Mouse (Mus musculus): ENCODE results near the gene Wipf1.
"Not testable (repeated sequence)": the region's sequence is repeated elsewhere in the genome, so short reads cannot be mapped to it uniquely, and the experiment has no call there.

The Wipf1 gene

DNA sequence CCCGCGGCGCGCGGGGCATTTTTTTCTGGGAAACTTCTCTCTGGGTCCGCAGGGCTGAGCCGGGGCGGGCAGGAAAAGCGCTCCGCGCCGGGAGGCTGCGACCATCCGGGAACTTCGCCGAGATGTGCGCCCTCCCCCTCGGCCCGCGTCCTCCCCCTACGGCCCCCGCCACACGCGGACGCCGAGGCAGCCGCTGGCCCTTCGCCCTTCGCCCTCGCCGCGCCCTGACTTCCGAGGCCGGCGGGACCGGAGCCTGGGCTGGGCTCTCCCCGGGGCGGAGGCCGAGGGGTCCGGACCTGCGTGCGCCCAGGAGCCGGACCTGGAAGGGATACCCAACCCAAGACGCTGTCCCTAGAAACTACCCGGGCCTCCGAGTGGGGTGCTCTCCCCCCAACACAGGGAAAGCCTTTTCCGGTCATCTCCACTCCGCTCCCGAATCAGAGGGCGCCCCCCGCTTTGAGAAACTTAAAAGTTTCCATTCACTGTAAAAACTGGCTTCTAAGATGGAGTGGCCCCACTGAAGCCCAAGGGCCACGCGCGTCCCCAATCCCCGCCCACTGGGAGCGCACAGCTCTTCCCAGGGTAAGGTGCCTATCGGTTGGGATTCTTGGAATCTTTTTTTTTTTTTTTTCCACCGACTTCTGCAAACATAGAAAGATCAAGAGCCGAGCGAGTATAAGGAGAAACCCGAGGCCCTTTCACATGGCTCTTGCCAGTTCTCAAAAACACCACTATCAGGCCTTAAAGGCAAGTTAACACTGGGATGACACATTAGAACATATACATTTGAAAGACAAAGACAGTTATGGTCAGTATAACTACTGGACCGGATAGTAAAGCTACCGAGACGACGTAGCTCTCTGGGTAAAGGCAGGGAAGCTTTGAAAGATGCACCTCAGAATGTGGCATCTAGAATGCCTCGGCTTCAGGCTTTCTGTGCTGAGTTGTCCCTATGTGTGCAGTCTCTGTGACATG is at the start of gene Wipf1:
Gene Wipf1, minus strand, starts transcription at position 379 of the 975 bp plus-strand sequence.
- peak; percentile 38 to 53 for DNase-seq

- DNase-seq: no peak
These were observed 49.6 kb upstream of the Wipf1 start for GRCm38 (mm10) chr2:73579168-73579567.

DNA sequence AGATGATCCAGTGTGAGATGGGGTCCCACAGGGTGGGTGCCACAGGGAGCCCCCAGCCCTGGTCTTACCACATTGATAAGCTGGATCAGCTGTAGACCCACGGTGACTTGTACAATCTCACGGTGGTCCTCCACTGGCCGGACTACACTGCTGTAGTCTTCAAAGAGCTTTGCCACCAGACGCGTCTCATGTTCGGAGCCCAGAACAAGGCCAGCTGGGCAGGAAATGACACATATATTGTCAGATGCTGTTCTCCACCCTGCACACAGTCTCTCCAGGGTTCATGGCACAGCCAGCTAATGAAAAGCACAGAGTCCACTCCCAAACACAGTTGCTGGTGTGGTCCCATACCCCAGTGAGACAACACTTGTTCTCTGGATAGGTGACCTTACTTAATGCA is 44.9 kb upstream of the Wipf1 start:
- no peak for DNase-seq

GRCm38 (mm10) chr2:73573556-73573955 is 44.0 kb upstream of the Wipf1 start:
- DNase-seq: no peak

GRCm38 (mm10) chr2:73572539-73573372 is 43.2 kb upstream of the Wipf1 start:
- DNase-seq: peak in 1 of 2 experiments; percentile 47

- DNase-seq: no peak
These were observed 42.4 kb upstream of the Wipf1 start for GRCm38 (mm10) chr2:73571901-73572300.

DNA sequence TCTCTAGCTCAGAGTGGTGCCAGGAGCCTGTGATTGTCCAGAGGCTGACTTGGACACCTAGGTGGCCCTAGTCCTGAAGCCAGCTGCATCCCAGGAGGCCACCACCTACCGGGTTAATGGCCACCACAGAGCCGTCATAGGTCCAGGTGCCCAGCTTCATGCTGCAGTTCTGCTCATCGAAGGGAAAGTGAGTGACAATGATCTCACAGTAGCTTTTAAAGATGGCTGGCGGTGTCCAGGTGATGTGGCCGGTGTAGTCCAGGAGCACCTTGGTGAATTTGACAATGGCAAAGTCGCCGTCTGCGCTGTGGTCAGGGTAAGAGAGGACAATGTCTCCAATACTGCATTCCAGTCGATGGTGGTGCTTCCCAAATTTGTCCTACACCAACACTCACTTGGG is 41.8 kb upstream of the Wipf1 start:
- no peak for DNase-seq

DNA sequence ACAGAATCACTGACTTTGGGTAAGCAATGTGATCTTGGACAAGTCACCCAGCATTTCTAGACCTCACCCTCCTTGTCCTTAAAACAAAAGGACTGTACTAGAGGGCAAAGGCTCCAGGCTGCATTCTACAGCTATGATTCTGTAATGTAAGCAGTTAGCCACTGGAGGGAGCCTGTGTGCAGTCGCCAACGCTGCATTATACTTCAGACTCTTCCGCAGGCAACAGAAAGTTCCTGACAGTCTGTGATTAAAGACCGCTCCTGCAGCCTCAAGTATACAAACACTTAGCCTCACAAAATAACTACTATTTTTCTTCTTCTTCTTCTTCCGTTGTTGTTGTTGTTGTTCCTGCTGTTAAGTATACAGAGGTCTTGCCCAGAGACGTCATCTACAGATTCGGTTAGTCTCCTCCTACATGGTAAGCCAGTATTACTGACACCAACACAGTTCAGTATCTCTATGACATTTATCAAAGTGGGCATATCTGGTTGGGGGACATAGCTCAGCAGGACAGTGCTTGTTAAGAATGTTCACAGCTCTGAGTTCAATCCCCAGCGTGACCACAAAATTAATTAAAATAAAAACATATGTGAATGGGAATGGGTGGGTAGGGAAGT is 37.6 kb upstream of the Wipf1 start:
- DNase-seq: peak in 1 of 2 experiments; percentile 54

DNA sequence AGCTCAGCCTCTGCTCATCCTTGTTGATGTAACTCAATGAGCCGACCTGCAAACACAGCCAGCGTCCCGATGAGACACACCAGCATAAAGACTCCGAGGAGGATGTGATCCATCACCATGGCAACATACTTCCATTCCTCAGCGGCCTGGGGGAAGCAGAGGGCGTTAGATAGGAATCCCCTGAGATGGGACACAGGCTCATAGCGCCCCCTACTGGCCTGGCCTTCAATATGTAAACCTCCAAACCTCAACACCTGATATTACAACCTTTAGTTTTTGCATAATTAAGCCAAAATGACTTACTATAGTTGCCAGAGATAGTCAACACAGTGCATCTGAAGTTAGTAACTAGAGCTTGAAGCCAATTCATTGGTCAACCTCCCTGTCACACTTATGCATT is 36.6 kb upstream of the Wipf1 start:
- DNase-seq: peak in 1 of 2 experiments; percentile 42

GRCm38 (mm10) chr2:73563690-73564089 is 34.2 kb upstream of the Wipf1 start:
- no peak for DNase-seq

DNA sequence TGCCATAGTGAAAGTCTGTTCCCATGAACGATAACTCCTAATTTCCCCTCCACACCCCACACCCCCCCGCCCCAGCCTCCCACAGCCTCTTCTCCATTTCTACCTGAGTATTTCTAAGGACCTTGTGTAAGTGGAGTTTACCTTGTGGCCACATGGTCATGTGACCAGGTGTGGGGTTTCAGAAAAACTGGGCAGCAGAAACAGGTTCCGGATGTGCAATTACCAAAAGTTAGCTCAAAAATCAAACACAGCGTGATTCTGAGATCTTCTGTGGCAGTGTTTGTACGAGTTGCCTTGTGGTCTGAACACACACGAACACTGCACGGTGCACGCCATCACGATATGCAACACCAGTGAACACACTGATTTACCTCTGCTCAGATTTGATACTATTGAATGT is 33.1 kb upstream of the Wipf1 start:
- DNase-seq: no peak

DNA sequence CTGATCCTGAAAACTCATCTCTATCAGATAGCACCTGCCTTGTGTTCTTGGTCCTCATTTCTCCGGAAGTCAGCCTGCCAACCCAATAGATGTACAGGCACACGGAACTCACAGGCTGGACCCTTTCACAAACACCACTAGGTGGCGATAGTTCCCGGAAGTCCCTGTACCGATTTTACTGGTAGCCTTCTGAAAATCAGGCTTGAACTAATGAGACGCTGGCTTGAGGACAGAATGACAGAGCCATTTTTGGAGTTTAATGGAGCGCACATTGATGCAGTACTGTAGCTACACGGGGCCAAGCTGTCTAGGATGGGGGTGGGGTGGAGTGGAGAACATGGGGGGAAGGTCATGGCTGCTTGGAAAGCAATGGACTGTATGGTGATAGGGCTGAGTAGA is 32.1 kb upstream of the Wipf1 start:
- peak in 1 of 2 experiments; percentile 34 for DNase-seq

- no peak for DNase-seq
These were observed 31.5 kb upstream of the Wipf1 start for GRCm38 (mm10) chr2:73560899-73561664.

DNA sequence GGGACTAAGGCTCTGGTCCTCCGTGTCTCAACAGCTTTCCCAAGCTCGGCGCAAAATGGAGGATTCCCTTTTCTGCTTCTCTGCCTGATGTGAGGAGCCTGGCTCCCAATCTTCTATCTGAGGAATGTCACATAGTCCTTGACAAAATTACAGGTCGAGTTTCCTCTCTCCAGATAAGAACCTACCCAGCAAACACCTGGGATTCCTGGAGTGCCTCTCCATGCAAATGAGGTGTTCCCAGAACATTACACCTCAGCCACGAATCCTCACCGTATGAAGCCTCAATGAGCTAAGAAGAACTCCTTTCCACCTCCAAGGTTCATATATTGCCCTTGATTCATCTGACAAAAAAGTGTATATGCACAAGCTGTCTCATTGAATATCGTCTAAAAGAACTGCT is 30.9 kb upstream of the Wipf1 start:
- no peak for DNase-seq

DNA sequence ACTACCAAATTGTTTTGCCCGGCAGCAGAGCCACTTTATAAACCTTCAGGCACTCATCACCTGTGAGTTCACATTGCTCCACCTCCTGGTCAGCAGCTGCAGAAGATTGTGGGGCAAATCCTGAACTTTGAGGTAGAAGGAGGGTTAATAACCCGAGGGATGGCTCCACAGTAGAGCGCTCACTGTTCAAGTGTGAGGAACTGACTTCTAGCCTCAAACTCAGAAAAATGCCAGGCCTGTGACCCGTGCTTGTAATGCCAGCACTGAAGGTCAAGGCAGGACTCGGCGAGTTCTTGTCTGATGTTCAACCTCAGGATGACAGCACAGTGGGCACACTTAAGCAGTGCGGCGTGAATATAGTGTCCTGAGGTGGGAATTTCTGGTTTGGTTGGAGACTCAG is 28.4 kb upstream of the Wipf1 start:
- DNase-seq: no peak

DNA sequence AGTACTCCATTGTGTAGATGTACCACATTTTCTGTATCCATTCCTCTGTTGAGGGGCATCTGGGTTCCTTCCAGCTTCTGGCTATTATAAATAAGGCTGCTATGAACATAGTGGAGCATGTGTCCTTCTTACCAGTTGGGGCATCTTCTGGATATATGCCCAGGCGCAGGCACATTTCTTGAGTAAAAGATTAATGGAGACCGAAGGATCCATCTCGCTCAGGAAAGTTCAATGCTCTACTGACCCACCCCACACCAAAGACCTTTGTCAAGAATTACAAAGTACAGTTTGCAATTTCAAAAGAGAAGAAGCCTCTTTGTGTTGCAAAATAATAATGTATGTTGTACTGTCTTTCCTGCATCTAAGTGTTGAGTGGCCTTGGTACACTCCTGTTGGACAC is 27.5 kb upstream of the Wipf1 start:
- DNase-seq: not testable (repeated sequence)

- no peak for DNase-seq
These were observed 24.9 kb upstream of the Wipf1 start for GRCm38 (mm10) chr2:73554389-73554788.

DNA sequence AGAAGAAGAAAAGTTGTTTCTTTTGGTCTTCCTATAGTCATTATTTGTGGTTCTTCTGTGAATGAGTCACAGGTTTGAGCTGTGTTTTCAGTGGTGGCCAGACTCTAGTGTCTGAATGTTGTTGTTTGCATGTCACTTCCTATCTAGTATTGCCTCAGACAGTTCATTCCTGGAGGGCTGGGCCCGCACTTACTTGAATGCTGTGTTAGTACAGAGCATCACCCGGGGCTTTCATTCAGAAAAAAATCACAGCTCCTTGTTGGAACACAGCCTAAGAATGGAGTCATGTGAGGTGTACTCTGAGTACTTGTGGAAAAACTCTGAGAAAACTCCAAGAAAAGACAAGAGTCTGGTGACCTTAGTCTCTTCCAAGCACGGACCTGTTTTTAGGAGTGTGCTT is 23.4 kb upstream of the Wipf1 start:
- DNase-seq: no peak

GRCm38 (mm10) chr2:73550725-73551124 is 21.2 kb upstream of the Wipf1 start:
- peak in 1 of 2 experiments; percentile 38 for DNase-seq

GRCm38 (mm10) chr2:73548542-73548941 is 19.0 kb upstream of the Wipf1 start:
- no peak for DNase-seq

DNA sequence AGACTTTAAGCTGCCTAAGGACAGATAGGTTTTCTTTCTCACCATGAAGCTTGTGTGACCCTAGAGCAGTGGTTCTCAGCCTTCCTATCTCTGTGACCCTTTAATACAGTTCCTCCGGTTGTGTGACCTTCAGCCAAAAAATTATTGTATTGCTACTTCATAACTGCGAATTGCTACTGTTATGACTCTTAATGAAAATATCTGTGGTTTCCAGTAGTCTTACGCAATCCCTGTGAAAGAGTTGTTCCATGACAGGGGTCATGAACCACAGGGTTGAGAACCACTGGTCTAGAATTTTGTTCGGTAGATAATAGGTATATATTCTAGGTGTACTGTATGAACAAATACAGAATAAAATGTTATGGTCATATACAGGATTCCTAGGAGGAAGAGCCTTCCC is 17.7 kb upstream of the Wipf1 start:
- no peak for DNase-seq

DNA sequence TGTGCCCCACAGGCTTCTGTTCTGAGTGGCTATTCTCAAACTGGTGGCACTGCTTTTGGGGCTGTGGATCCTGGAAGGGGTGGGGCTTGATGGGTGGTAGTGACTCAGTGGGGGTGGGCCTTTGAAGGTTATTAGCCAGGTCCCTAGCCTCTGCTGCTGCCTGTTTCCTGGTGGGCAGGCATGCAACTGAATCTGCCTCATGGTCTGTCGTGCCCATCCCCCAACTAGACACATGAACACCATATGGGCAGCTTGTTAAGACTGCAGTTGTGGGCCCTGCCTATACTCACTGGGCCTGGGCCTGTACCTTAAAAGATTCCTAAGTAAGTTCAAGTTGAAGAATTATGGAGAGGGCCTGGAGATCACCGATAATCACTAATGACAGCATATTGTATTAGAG is 16.0 kb upstream of the Wipf1 start:
- no peak for DNase-seq

Data from spleen, adult 18-20 months (tissue).